Mouse (Mus musculus) adrenal gland, postnatal 0 days (tissue): ENCODE measurements around the gene Tdrd9. TPM values are rescaled to one million over a fixed set of nuclear protein-coding genes. Genes with fewer than 3 reads are reported as not detected.

Experiments
- microRNA-seq: library from miRNA; unstranded; fragments of <30 nt; microRNA quantifications from one replicate; pipeline ENCODE4, GENCODE M21; 2016; ENCODE audit warnings: borderline replicate concordance; ENCODE audit not compliant: insufficient number of aligned reads
- polyA plus RNA-seq: library from polyadenylated mRNA; unstranded; fragments of >200 nt; fragmentation: Nextera tagmentation; extraction: Ambion mirVana; gene quantifications from 2 replicates; pipeline ENCODE4 v1.2.1, GENCODE M21; 2015

Tdrd9 gene
- polyA plus RNA-seq = 0.11 TPM in 1 of 2 replicates, not detected in the other

DNA sequence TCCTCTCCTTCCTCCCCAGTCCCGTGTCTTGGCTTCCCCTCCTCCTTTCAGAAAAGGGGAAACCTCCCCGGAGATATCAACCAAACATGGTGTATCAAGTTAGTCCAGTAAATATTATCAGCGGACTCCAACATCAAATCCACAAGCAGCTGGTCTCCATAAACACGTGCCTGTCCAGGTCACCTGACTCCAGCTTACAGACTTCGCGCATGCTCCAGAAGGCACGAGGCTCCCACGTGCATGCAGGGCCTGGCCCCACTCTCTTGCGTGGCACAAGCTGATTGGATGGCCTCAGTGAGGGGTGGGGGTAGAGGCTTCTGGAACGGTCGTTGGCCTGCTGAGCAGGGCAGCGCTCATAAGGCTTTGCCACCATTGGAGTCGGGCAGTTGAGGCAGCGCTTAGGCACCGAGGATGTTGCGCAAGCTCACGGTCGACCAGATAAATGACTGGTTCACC is at the start of gene Tdrd9:
Gene Tdrd9, plus strand, starts transcription at position 329 of the 456 bp plus-strand sequence.

DNA sequence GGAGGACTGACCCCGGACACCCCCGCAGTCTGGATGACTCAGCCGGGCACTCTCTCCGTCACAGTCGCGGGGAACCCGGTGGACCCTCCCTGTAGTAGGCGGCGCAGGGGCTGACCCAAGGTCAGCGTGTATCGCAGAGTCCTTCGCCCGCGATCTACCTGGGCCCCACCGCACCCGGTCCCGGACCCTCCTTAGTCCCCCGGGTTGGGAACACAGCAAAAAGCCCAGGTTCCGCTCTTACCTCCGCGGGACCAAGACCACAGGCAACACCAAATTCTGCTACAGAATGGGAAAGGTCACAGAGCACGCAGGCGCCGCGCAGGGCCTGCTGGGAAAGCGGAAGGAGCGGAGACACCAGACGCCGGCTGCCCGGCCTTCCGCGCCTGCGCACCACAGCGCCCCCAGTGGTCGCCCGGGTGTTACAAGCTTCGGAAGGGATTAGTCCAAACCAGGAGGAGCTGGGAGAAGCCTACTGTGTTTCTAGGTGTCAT is 4.6 kb upstream of the Tdrd9 start, which contains the start of gene Atp5mpl:
Gene Atp5mpl, minus strand, starts transcription at position 295 of the 491 bp plus-strand sequence.

DNA sequence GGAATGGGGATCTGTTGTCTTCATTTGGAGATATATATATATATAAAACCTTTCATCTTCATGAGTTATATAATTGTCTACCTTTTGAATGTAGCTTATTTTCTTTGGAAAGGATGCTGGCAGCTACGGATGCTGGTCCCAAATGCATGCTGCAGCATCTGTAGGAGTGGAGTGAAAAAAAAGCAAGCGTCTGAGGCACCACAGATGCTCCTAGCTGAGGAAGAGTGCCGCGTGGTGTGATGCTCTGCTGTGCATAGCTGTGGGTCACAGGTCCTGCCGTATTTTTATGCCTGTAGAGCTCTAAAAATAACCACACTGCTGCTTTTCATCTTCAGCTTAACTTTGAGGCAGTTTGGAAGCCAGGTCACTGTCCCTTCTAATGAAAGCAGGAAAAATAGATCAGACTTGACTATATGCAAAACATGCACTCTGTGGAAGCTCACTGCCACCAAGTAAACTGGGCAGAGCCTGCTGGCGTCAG is 9.6 kb downstream of the Tdrd9 start, which contains the start of gene Rd3l:
Gene Rd3l, minus strand, starts transcription at position 431 of the 481 bp plus-strand sequence.

DNA sequence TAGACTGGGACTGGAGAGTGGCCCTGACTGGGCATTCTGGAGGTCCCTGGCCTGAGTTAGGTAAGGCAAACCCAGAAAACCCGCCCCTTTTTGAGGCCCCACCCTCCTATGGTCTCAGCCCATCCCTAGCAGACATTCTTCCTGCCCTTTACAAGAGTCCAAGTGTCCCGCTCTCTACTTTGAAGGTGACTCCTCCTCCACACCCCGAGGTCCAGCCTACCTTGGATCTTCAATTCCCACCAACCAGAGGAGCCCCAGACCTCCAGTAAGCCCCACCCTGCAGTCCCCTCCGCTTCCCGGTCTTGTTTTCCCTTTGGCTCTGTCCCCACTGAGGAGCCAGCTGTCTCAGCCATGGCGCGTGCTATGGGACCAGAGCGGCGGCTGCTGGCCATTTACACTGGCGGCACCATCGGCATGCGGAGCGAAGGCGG is 135.2 kb downstream of the Tdrd9 start, which contains the start of gene Aspg:
Gene Aspg, plus strand, starts transcription at position 139 of the 431 bp plus-strand sequence.

Small RNA genes lying within 50 kb of the gene (microRNA-seq; reads per million reads assigned to microRNA genes)
- gene Mir3073a (not detected), gene Mir3073b (not detected)

Other genes starting within 250 kb of the Tdrd9 start
- gene Klc1, start 212.7 kb upstream of the Tdrd9 start, polyA plus RNA-seq = 82.3 and 185 TPM in 2 replicates
- gene Xrcc3, start 157.7 kb upstream of the Tdrd9 start, polyA plus RNA-seq = 7.6 and 7.8 TPM in 2 replicates
- 143 and 186 TPM in 2 replicates for gene Zfyve21, start 157.4 kb upstream of the Tdrd9 start, polyA plus RNA-seq
- 12.6 and 14.3 TPM in 2 replicates for gene Ppp1r13b, start 63.4 kb upstream of the Tdrd9 start, polyA plus RNA-seq
- 1,068 and 1,771 TPM in 2 replicates for gene Atp5mpl, start 4.6 kb upstream of the Tdrd9 start, polyA plus RNA-seq
- gene Rd3l, start 9.8 kb downstream of the Tdrd9 start, polyA plus RNA-seq = not detected in 2 replicates
- gene Aspg, start 135.1 kb downstream of the Tdrd9 start, polyA plus RNA-seq = 1.2 and 1.9 TPM in 2 replicates
- 4.8 and 5.7 TPM in 2 replicates for gene Kif26a, start 174.6 kb downstream of the Tdrd9 start, polyA plus RNA-seq